Mouse (Mus musculus) midbrain, embryonic 15.5 days (tissue): ENCODE data around the gene Paip2b. TPM values are rescaled to one million over a fixed set of nuclear protein-coding genes. Genes with fewer than 3 reads are reported as not detected.

ENCODE experiments used
- ATAC-seq: fragments of 200-750 bp; cut with Nextera tagmentation; replicated peaks from 2 replicates; pipeline ENCODE4 v1.8.0; 2017; ENCODE audit warnings: moderate TSS enrichment
- H3K27ac ChIP-seq: fragments of 300-500 bp; sonication (generic); 2 replicates; pipeline ENCODE4 v1.5.1; 2015; ENCODE audit warnings: mild to moderate bottlenecking, inconsistent platforms
- H3K27me3 ChIP-seq: fragments of 300-500 bp; sonication (generic); replicated peaks from 2 replicates; pipeline ENCODE4 v1.6.1; 2015; ENCODE audit warnings: inconsistent platforms
- H3K36me3 ChIP-seq: fragments of 300-500 bp; sonication (generic); replicated peaks from 2 replicates; pipeline ENCODE4 v1.6.1; 2015; ENCODE audit warnings: inconsistent platforms
- H3K4me1 ChIP-seq: fragments of 300-500 bp; sonication (generic); 2 replicates; pipeline ENCODE4 v1.6.1; 2015; ENCODE audit warnings: inconsistent platforms
- H3K4me2 ChIP-seq: fragments of 300-500 bp; sonication (generic); 2 replicates; pipeline ENCODE4 v1.6.1; 2015; ENCODE audit warnings: inconsistent platforms, mild to moderate bottlenecking, moderate library complexity
- H3K4me3 ChIP-seq: fragments of 300-500 bp; sonication (generic); 2 replicates; pipeline ENCODE4 v1.5.1; 2015; ENCODE audit warnings: mild to moderate bottlenecking, inconsistent platforms
- H3K9ac ChIP-seq: fragments of 300-500 bp; sonication (generic); 2 replicates; pipeline ENCODE4 v1.6.1; 2015; ENCODE audit warnings: mild to moderate bottlenecking, inconsistent platforms
- H3K9me3 ChIP-seq: fragments of 300-500 bp; sonication (generic); 2 replicates; pipeline ENCODE4 v1.6.1; 2016; ENCODE audit warnings: inconsistent platforms
- WGBS: fragments of 180-500 bp; shearing (Covaris S2); methylation state at CpG from one replicate; pipeline ENCODE4 v1.1.7; 2015; ENCODE audit warnings: mixed read lengths; 5-methylcytosine and 5-hydroxymethylcytosine counted together
- polyA plus RNA-seq: library from polyadenylated mRNA; unstranded; fragments of >200 nt; fragmentation: Nextera tagmentation; extraction: Ambion mirVana; gene quantifications from 2 replicates; pipeline ENCODE4 v1.2.1, GENCODE M21; 2015

The Paip2b gene
- polyA plus RNA-seq, 1 experiment from 2014 or later: 28.4 TPM

DNA sequence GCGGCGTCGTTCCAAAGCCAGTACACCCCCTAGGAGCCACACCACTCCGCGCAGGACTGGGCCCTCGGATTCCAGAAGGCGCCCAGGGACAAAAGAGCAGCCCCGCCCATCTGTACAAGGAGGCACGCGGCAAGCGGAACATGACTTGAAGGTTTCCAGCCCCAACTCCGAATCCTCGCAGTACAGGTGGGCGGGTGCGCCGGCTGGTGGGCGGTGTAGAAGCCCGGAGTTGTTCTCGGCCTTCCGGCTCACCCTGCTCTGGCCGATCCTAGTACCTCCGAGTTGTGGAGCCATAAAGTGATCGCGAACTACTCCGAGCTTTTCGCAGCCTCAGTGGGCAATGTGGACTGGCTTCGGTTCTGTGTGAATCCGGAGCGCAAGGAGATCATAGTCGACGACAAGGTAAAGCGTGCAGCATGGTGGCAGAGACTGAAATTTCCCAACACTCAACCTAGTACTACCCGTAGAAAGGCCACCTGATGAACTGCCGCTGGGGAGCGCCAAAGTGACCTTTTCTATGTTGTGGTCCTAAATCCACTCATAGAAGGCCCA is 68.6 kb downstream of the Paip2b start:
- WGBS: 2% methylated on average over 35 of the region's 35 CpGs
- ATAC-seq: no peak
- Histone ChIP-seq H3K4me1 (peaks cover 9% of the 10 kb centered on the region), H3K36me3 (no peaks in the 10 kb centered on the region), H3K9me3 (no peaks in the 10 kb centered on the region), H3K27ac (no peak overlapping the region), H3K4me2 (peak overlapping the region; percentile 38), H3K4me3 (peak overlapping the region; percentile 9; the same call in 1 of the 2 replicates), H3K27me3 (peaks cover 54% of the 10 kb centered on the region), H3K9ac (no peak overlapping the region)

DNA sequence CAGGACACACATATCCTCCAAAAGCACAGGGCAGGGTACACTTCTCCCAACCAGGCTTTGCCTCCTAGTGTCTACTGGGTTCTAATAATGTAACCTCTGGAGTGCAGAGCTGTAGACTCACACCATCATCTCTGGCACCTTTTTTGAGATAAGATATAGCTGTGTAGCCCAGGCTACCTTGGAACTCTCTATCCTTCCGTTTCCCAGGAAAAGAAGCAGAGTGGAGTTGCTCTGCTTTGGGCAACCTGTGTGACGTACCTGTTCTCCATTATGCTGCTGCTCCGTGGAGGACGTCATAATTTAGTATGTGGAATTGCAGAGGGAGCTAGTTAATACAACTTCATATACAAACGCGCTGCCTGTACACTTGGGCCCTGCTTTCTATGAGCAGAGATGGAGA is 69.2 kb downstream of the Paip2b start, which contains the start of gene Ankrd53:
Gene Ankrd53 (plus strand): TSS at position 301 of the 400 bp plus-strand sequence.
- no peak within 1 kb of the TSS for H3K9ac ChIP-seq
- H3K4me1 ChIP-seq: peaks cover 10% of the 10 kb centered on the region
- no peak within 1 kb of the TSS for H3K27ac ChIP-seq
- peak within 1 kb of the TSS; percentile 38 for H3K4me2 ChIP-seq
- ATAC-seq: no peak
- 24% methylated on average over 6 of the region's 6 CpGs for WGBS
- peak within 1 kb of the TSS; percentile 9; the same call in 1 of the 2 replicates for H3K4me3 ChIP-seq
- peaks cover 60% of the 10 kb centered on the region for H3K27me3 ChIP-seq
- H3K36me3 ChIP-seq: no peaks in the 10 kb centered on the region
- no peaks in the 10 kb centered on the region for H3K9me3 ChIP-seq

DNA sequence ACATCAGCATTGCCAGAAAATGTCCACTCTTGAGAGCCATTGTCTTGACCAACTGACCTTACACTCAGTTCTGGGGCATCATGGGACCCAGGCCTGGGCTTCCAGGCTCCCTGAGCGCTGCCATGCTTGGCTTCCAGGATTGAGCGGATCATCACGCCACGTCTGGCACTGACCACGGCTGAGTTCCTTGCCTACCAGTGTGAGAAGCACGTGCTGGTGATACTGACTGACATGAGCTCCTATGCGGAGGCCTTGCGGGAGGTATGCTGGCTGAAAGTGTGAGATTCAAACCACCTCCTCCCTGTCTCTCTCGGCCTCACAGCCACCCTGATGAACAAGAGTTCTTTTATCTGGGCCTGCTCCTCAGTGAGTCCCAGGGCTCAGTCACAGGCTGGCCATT is 75.5 kb downstream of the Paip2b start:
- Histone ChIP-seq H3K4me1 (peaks cover 5% of the 10 kb centered on the region), H3K9ac (no peak overlapping the region), H3K36me3 (no peaks in the 10 kb centered on the region), H3K4me2 (no peak overlapping the region), H3K4me3 (no peak overlapping the region), H3K27me3 (peaks cover 39% of the 10 kb centered on the region), H3K9me3 (no peaks in the 10 kb centered on the region), H3K27ac (no peak overlapping the region)
- 72% methylated on average over 9 of the region's 9 CpGs for WGBS
- ATAC-seq: no peak

Other genes starting within 250 kb of the Paip2b start
- not detected in 2 replicates for gene Clec4f, start 175.6 kb downstream of the Paip2b start, polyA plus RNA-seq
- not detected in 2 replicates for gene Cd207, start 153.9 kb downstream of the Paip2b start, polyA plus RNA-seq
- gene Vax2, start 120.5 kb downstream of the Paip2b start, polyA plus RNA-seq: 0.18 and 0.23 TPM in 2 replicates
- gene Atp6v1b1, start 88.8 kb downstream of the Paip2b start, polyA plus RNA-seq: not detected in 2 replicates
- gene Ankrd53, start 69.1 kb downstream of the Paip2b start, polyA plus RNA-seq: 0.22 and 0.36 TPM in 2 replicates
- 66.7 and 71.0 TPM in 2 replicates for gene Tex261, start 55.9 kb downstream of the Paip2b start, polyA plus RNA-seq
- gene Nagk, start 36.8 kb downstream of the Paip2b start, polyA plus RNA-seq: 120 TPM in 2 replicates
- 70.5 and 76.5 TPM in 2 replicates for gene Zfp638, start 35.4 kb upstream of the Paip2b start, polyA plus RNA-seq
- gene Dysf, start 176.8 kb upstream of the Paip2b start, polyA plus RNA-seq: 1.6 and 2.6 TPM in 2 replicates